23 mouse cellular contexts compared by ENCODE assay signal in the genomic region with DNA sequence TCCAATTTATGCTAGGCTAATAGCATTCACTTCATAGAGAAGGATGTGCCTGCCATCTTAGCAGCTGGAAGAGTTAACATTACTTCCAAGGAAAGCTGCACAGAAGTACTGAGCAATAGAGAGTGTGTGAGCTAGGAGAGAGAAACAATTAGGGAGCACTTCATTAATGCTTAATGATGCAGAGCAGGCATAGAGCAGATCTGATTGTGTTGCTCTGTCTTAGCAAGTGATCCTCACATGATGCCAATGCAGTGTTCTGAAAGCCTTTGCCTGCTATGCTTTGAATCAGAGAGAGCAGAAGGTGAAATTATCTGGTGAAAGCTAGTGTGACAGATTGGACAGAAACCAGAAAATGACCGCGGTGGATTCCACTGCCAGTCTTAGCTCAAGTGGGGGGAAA.
DNase-seq lines count a peak whose midpoint lies in the region; ATAC-seq and TF ChIP-seq lines count a peak whose summit lies in the region.
"Had no signal": no experiment of that assay in that cellular context is flagged by ENCODE, and none has a peak within 500 bp of the region (broad histone marks: within the 10 kb centered on the region; RNA-seq: fewer than 3 reads in every experiment).

No protein-coding gene starts in this region.

- intact Hi-C loops in left cerebral cortex, postnatal 4 days (cut with DNase I): no loop called here
- intact Hi-C loops in left cerebral cortex, postnatal 36 days (cut with DNase I): no loop called here

- no peak overlapping the region for H3K4me3 ChIP-seq in hindbrain, embryonic 14.5 days (replicated peaks; ENCODE audit: low read length)
- H3K4me3 ChIP-seq in midbrain, postnatal 0 days (ENCODE audit: low read depth, low read length): no peak overlapping the region
- H3K4me3 ChIP-seq: embryonic facial prominence, embryonic 12.5 days; erythroblast, embryonic 14.5 days; heart, embryonic 10.5 days; lung, embryonic 15.5 days had no signal

- TF ChIP-seq CTCF in midbrain, postnatal 0 days (IDR thresholded peaks at IDR 0.05): no peak

- H3K4me2 ChIP-seq in hindbrain, embryonic 14.5 days (replicated peaks): no peak overlapping the region
- no peak overlapping the region for H3K4me2 ChIP-seq in midbrain, postnatal 0 days (ENCODE audit: low read depth, low read length, poor library complexity, severe bottlenecking)
- H3K4me2 ChIP-seq: embryonic facial prominence, embryonic 12.5 days; lung, embryonic 15.5 days had no signal

- H3K36me3 ChIP-seq in hindbrain, embryonic 14.5 days (replicated peaks; ENCODE audit: control insufficient read depth, insufficient read depth): no peaks in the 10 kb centered on the region
- no peaks in the 10 kb centered on the region for H3K36me3 ChIP-seq in midbrain, postnatal 0 days (ENCODE audit: insufficient read depth, low read length)
- H3K36me3 ChIP-seq: embryonic facial prominence, embryonic 12.5 days; heart, embryonic 10.5 days; lung, embryonic 15.5 days had no signal

- peak; percentile 22 to 34 for DNase-seq in cerebellum, postnatal 14 days
- DNase-seq in cerebellum, adult 11 months: no peak
- peak; percentile 1 for DNase-seq in left cerebral cortex, postnatal 4 days
- no peak for DNase-seq in left cerebral cortex, postnatal 36 days (ENCODE audit: low spot score in 2 of 2)
- DNase-seq in hindbrain, embryonic 14.5 days (ENCODE audit: low spot score): no peak
- DNase-seq in midbrain, postnatal 0 days (ENCODE audit: low spot score): peak; percentile 42
- DNase-seq in right cerebral cortex, postnatal 25 days: no peak
- no peak for DNase-seq in adrenal gland, adult 2 months
- DNase-seq: adrenal gland, postnatal 14 days; cerebellum, adult 9-10 months; gastrocnemius, postnatal 25 days; kidney, adult 11 months; right cerebral cortex, postnatal 4 days; thymus, adult 2 months had no signal

- H3K27ac ChIP-seq in hindbrain, embryonic 14.5 days: no peak overlapping the region
- no peak overlapping the region for H3K27ac ChIP-seq in midbrain, postnatal 0 days (ENCODE audit: low read depth, low read length)
- H3K27ac ChIP-seq: embryonic facial prominence, embryonic 12.5 days; heart, embryonic 10.5 days; kidney, postnatal 0 days; liver, embryonic 14.5 days; lung, embryonic 15.5 days; macrophage had no signal

- H3K9me3 ChIP-seq in hindbrain, embryonic 14.5 days (ENCODE audit: control insufficient read depth, low read length): no peaks in the 10 kb centered on the region
- no peaks in the 10 kb centered on the region for H3K9me3 ChIP-seq in midbrain, postnatal 0 days (ENCODE audit: low read length)
- H3K9me3 ChIP-seq: embryonic facial prominence, embryonic 12.5 days; heart, embryonic 10.5 days; lung, embryonic 15.5 days had no signal

- peak; percentile 91 for ATAC-seq in hindbrain, embryonic 14.5 days (ENCODE audit: low FRiP score)
- peak; percentile 31; the same call in 1 of the 2 replicates for ATAC-seq in midbrain, postnatal 0 days (ENCODE audit: low FRiP score)
- ATAC-seq: activated CD4-positive, CD25-positive, alpha-beta regulatory T cell, adult 4 months; CD4-positive, CD25-positive, alpha-beta regulatory T cell, adult 4 months had no signal

- no peak overlapping the region for H3K9ac ChIP-seq in hindbrain, embryonic 14.5 days
- H3K9ac ChIP-seq in midbrain, postnatal 0 days (replicated peaks; ENCODE audit: low read length, poor library complexity, severe bottlenecking): no peak overlapping the region
- H3K9ac ChIP-seq: embryonic facial prominence, embryonic 12.5 days; liver, embryonic 14.5 days; lung, embryonic 15.5 days had no signal

- whole genome bisulfite sequencing in hindbrain, embryonic 14.5 days: 49% methylated on average over 2 of the region's 2 CpGs
- 29% methylated on average over 2 of the region's 2 CpGs for WGBS in midbrain, postnatal 0 days

- H3K4me1 ChIP-seq in hindbrain, embryonic 14.5 days (replicated peaks; ENCODE audit: control insufficient read depth, insufficient read depth, low read length): no peaks in the 10 kb centered on the region
- H3K4me1 ChIP-seq in midbrain, postnatal 0 days (ENCODE audit: insufficient read depth, low read length): no peaks in the 10 kb centered on the region
- H3K4me1 ChIP-seq: embryonic facial prominence, embryonic 12.5 days; heart, embryonic 10.5 days; lung, embryonic 15.5 days had no signal

- no peaks in the 10 kb centered on the region for H3K27me3 ChIP-seq in hindbrain, embryonic 14.5 days (ENCODE audit: control insufficient read depth, insufficient read depth, low read length)
- H3K27me3 ChIP-seq in midbrain, postnatal 0 days (ENCODE audit: insufficient read depth, low read length): no peaks in the 10 kb centered on the region
- H3K27me3 ChIP-seq: embryonic facial prominence, embryonic 12.5 days; lung, embryonic 15.5 days had no signal

Comparison
In these comparisons a context has a peak if more than half of its experiments do, and no peak if none do; other contexts are left out.
1. DNase-seq: peak in cerebellum, postnatal 14 days (2 of 2), left cerebral cortex, postnatal 4 days (single experiment) and midbrain, postnatal 0 days (single experiment); none in cerebellum, adult 11 months (single experiment), left cerebral cortex, postnatal 36 days (0 of 2), hindbrain, embryonic 14.5 days (single experiment), right cerebral cortex, postnatal 25 days (single experiment) and adrenal gland, adult 2 months (single experiment).